Mouse (Mus musculus) embryonic fibroblast, embryonic 13.5 days (primary cell): ENCODE results near the gene Ptafr. TPM values are rescaled to one million over a fixed set of nuclear protein-coding genes. Genes with fewer than 3 reads are reported as not detected.
A peak's percentile ranks its signal among the peaks of the same experiment; 100 is the strongest.
"Not testable (repeated sequence)": the region's sequence is repeated elsewhere in the genome, so short reads cannot be mapped to it uniquely, and the experiment has no call there.

Experiments
- H3K27ac ChIP-seq: 2 replicates; pipeline ENCODE4 v1.5.1; 2012; ENCODE audit warnings: low read length, control low read depth, inconsistent platforms; ENCODE audit not compliant: insufficient read depth
- H3K4me1 ChIP-seq: 2 replicates; pipeline ENCODE4 v1.6.1; 2011; ENCODE audit warnings: low read length; ENCODE audit not compliant: control insufficient read depth, insufficient read depth
- H3K4me3 ChIP-seq: 2 replicates; pipeline ENCODE4 v1.5.1; 2011; ENCODE audit warnings: mild to moderate bottlenecking, control low read depth, low read length; ENCODE audit not compliant: insufficient read depth
- CTCF ChIP-seq: IDR thresholded peaks from 2 replicates; pipeline ENCODE4 v1.5.1; 2011; ENCODE audit warnings: mild to moderate bottlenecking, control low read depth, low read length, moderate library complexity, borderline replicate concordance; ENCODE audit not compliant: insufficient read depth
- POLR2A ChIP-seq: IDR thresholded peaks from 2 replicates; pipeline ENCODE4 v1.6.1; 2011; ENCODE audit warnings: low read depth, mild to moderate bottlenecking, control low read depth, low read length, moderate library complexity
- polyA plus RNA-seq: library from polyadenylated mRNA; stranded (reverse); fragments of >200 nt; gene quantifications from 2 replicates; pipeline ENCODE4 v1.2.4, GENCODE M21; 2011; ENCODE audit warnings: low read depth; ENCODE audit not compliant: missing spikeins, insufficient read length

The Ptafr gene
- polyA plus RNA-seq, 1 experiment = not detected

DNA sequence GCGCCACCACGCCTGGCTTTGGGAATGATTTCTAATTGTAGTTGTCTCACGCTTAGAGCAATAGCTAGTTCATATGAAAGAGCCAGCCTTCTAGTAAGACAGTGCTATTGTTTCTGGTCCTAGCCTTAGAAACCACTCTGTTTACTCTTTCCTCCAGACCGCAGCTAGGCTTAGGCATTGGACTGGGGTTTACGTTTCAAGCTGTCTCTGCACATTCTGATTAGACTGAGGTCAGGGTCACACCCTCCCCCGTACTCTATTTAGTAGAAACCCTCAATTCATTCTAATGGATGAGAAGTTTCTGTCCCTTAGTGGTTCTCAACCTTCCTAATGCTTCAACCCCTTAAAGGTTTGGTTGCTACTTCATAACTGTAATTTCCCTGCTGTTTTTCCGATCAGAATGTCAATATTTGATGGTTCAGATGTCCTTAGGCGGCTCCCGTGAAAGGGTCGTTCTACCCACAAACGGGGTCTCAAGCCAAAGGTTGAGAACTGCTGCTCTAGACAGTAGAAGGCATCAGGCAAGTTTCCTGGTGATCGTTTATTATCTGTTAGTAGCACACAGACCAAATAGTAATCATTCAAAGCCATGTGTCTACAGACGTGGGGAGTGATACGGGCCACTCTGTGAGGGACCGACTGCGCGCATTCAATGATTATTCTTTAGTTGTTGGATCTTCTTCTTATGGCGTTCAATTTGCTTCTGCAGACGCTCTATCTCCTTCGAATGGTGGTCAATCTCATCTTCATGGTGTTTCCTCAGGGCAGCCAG is 33.6 kb upstream of the Ptafr start:
- no peak overlapping the region for H3K4me3 ChIP-seq
- TF ChIP-seq POLR2A (no peak), CTCF (no peak)
- no peaks in the 10 kb centered on the region; the same call in 1 of the 2 replicates for H3K4me1 ChIP-seq
- no peak overlapping the region for H3K27ac ChIP-seq

DNA sequence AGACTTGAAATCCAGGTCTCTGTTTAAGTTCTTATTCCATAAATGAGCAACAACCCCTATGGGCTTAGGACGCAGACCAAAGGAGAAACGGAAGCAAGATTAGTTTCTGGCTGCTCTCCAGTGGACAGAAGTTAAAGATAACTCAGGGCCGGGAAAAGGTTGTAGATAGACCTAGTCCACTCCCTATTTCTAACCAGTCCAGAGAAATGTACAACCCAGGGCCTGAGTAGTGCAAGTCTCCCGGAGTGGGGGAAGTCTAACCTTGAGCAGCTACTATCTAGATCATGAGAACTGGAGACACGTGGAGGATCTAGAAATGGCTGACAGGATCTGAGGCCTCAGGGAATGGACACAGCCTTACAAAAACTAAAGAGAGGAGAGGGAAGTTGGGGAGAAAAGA is 31.4 kb upstream of the Ptafr start:
- H3K4me1 ChIP-seq = no peaks in the 10 kb centered on the region; the same call in 1 of the 2 replicates
- TF ChIP-seq POLR2A (no peak), CTCF (no peak)
- H3K27ac ChIP-seq = no peak overlapping the region
- H3K4me3 ChIP-seq = peak overlapping the region; percentile 88

DNA sequence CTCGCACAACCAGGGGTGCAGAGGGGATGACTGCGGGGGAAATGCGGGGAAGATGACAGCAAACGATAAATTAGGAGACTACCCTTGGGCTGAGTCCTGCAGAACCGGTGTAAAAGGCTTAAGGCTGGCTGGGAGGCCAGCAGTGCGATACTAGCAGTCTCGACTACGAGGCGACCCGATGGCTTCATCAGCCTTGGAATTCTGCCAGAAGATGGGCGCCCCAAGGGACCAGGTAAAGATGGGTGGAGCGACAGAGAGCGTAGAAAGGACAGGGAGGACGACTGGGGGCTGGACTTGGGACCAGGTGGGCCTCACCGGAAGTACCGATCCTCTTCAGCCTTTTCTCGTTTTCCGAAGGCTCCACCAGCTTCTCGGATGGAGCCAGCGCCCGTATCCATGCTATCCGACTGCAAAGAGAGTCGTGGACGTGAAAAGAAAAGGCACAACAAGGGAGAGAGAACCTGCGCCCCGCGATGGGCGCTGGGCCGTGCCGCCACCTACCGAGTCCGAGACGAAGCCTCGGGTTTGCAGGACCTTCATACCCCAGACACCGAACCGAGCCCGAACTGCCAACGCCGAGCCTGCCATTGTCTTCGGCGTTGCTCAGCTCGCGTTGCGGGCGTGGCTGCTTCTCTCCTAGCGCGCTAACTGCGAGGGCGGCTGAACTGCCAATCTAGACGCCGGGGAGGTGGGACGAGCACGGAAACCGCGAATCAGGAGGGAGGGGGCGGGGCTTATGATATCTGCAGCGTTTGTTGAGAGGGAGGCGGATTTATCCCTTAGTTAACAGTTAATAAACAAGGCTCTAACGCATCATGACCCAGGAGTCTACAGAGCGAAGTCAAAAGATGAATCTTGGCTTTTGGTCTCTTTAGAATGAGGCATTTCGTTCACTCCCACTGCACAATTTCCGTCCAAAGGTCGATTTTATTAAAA is 30.6 kb upstream of the Ptafr start, which contains the start of gene Atpif1:
Atpif1 (minus strand) TSS at position 679 of the 936 bp plus-strand sequence.
- Histone ChIP-seq H3K4me3 (peak within 1 kb of the TSS; percentile 88), H3K4me1 (no peaks in the 10 kb centered on the region; the same call in 1 of the 2 replicates), H3K27ac (peak within 1 kb of the TSS; percentile 60)
- no peak for TF ChIP-seq CTCF
- peak; percentile 94 for TF ChIP-seq POLR2A

DNA sequence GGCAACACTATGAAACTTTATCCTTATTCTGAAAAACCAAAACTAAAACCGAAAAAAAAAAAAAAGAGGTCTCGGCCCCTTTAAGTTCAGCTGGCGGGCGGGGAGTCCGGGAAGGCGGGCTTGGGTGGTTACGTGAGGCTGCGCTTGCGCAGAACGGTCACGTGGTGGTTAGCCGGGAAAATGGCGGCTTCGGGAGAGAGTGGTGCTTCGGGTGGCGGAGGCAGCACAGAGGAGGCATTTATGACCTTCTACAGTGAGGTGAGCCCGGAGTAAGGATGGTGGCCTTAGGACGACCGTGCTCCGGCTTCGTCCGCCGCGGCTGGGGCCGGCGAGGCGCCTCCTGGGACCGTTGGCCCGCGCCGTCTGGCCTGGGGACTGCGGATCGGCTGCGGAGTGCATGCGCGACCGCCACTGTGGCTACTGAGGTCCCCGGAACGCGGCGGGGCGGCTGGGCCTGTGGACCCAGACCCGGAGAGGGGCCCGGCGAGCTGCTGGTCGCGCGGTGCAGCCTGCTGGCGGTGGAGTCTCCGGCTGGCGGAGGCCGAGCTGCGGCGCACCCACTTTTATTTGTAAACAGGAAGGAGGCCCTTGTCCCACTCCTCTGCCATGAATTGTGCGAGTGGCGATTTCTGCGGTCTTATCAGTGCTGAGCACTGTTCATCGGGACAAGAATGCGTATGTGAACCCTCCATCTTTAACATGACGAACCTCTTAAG is 28.3 kb upstream of the Ptafr start, which contains the start of gene Dnajc8:
Dnajc8 (plus strand) TSS at position 145 of the 716 bp plus-strand sequence.
- Histone ChIP-seq H3K4me1 (no peaks in the 10 kb centered on the region; the same call in 1 of the 2 replicates), H3K27ac (peak within 1 kb of the TSS; percentile 25; the same call in 1 of the 2 replicates), H3K4me3 (peak within 1 kb of the TSS; percentile 97)
- TF ChIP-seq POLR2A (peak; percentile 85), CTCF (no peak)

DNA sequence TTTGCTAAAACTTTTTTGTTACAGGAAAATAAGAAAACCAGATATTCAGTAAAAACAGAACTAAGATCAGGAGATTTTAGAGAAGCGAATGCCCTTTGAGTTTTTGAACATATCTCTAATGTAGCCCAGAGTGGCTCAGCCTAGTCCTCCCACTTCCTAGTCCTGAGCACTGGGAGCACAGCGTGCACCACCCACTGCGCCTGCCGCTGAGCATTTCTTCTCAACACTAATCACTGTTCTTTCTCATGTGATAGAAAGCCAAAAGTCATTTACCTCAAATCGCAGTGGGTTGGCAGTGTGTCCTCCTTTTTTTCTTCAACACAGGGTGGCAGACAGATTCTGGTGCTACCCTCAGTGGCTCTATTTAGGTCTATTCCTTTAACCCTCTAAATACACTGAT is 24.4 kb upstream of the Ptafr start:
- Histone ChIP-seq H3K4me1 (no peaks in the 10 kb centered on the region), H3K27ac (no peak overlapping the region), H3K4me3 (no peak overlapping the region)
- TF ChIP-seq POLR2A = no peak
- no peak for TF ChIP-seq CTCF

DNA sequence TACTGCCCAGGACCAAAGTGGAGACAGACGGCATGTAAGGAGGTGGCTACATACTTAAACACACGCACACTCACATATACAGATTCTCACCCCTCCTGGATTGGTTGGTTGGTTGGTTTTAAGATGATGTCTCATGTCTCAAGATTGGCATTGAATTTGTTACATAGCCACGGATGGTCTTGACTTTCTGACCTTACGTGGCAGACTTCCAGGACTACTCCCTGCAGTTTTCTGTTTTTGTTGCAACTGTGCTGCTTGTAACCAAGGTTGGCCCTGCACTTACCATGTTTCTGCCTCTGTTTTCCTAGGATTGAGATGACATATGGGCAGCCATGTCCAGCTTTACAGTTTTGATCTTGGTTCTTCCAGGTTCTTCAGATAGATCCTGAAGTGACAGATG is 22.5 kb upstream of the Ptafr start:
- Histone ChIP-seq H3K4me1 (no peaks in the 10 kb centered on the region), H3K4me3 (no peak overlapping the region), H3K27ac (no peak overlapping the region)
- no peak for TF ChIP-seq CTCF
- no peak for TF ChIP-seq POLR2A

DNA sequence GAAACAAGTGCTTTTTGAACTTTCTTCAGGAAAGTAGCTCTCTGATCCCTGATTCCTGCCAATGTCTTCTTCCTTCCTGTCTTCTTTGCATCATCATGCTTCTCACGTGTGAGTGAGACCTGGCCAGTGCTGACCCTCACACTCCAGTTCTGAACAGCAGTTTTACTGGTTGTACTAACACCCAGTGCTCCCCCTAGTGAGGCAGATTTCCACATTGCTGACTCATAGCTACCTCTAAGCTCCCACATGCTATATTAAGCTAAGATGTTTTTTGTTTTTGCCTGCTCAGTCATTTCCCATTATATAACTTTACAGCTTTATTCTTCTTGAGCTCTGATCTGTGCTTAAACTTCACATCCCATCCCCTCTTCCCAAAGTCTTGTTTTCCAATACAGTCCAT is 21.1 kb upstream of the Ptafr start:
- Histone ChIP-seq H3K4me3 (no peak overlapping the region), H3K4me1 (no peaks in the 10 kb centered on the region), H3K27ac (no peak overlapping the region)
- no peak for TF ChIP-seq POLR2A
- no peak for TF ChIP-seq CTCF

DNA sequence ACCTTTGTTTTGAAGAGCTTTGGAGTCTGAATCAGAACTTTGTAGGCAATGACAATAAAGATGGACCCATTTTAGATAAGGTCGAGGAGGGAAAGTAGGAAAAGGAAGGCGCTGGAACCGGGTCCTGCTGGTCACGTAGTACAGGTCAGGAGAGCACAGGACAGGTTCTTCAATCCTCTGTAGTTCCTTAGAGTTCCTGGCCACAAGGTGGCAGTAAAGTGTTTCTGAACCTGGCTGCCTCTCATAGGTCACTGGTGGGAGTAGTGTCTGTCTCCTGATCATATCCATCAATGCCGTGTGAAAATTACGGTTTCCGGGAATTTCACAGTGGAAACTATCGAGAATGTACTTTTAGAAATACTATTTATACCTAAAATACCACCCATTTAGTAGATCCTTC is 18.0 kb upstream of the Ptafr start:
- H3K4me1 ChIP-seq = no peaks in the 10 kb centered on the region
- TF ChIP-seq CTCF (peak; percentile 41; the same call in 1 of the 2 replicates), POLR2A (no peak)
- no peak overlapping the region for H3K27ac ChIP-seq
- H3K4me3 ChIP-seq = no peak overlapping the region

DNA sequence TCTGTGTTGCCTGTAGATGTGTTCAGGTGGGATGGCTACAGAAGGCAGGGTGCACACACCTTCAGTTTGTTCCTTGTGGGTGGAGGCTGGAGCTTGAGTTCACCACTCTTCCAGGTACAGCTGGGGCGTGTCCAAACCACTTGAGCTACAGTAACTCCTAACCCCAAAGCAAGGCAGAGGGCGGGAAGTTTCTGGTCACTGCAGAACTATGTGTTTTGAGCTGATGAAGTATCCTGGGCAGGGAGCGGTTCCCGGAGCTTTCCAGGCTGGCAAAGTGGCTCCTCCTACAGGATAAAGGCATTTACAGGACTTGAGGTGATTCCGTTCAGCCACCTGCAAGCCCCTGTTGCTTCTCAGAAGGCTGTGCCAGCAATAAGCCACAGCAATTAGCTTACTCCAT is 9.6 kb upstream of the Ptafr start:
- Histone ChIP-seq H3K4me1 (no peaks in the 10 kb centered on the region), H3K4me3 (no peak overlapping the region), H3K27ac (no peak overlapping the region)
- TF ChIP-seq CTCF (no peak), POLR2A (no peak)

DNA sequence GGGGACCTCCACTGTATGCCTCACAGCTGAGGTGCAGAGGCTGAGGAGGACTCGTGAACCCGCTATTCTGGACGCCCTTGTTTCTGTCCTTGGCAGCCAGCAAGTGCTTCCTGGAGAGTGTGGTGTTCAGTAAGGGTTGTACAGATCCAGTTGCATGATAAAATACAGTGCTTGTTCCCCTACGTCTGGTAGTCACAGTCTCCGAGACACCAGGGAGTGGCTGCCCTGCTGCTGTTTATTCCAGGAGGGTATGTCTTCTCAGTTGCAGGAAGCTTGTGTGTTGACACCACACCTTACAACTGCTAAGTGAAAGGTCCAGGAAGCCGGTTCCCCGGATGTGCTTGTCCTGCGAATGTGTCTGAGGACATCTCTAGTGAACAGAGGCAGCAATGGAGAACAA is 9.2 kb upstream of the Ptafr start:
- TF ChIP-seq POLR2A (no peak), CTCF (no peak)
- H3K27ac ChIP-seq = no peak overlapping the region
- no peaks in the 10 kb centered on the region for H3K4me1 ChIP-seq
- no peak overlapping the region for H3K4me3 ChIP-seq

DNA sequence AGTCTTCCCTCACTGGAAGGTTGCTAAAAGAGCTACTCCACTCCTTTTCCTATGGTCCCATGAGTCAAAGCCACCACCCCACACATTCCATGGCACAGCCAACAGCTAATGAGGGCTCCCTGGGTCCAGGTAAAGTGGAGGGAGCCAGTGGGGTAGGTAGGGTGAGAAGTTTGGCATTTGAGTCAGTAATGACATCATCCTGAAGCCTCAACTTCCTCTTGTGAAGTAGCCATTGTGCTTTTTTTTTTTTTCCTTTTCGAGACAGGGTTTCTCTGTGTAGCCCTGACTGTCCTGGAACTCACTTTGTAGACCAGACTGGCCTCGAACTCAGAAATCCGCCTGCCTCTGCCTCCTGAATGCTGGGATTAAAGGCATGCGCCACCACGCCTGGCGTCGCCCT is 8.3 kb upstream of the Ptafr start:
- H3K4me1 ChIP-seq, H3K27ac ChIP-seq, H3K4me3 ChIP-seq: not testable (repeated sequence)
